Mouse (Mus musculus) brain, embryonic 14.5 days (tissue): Measurements from ENCODE around the gene Srrm2.

ENCODE experiments used
- CTCF ChIP-seq: fragments of 200-500 bp; IDR thresholded peaks from 2 replicates; pipeline ENCODE4 v1.5.1; 2012; ENCODE audit warnings: inconsistent platforms, mild to moderate bottlenecking, moderate library complexity, borderline replicate concordance; ENCODE audit not compliant: insufficient read depth, insufficient read length; ENCODE audit errors: extremely low read depth
- POLR2A ChIP-seq: fragments of 200-500 bp; IDR thresholded peaks from 2 replicates; pipeline ENCODE4 v1.6.1; 2012; ENCODE audit warnings: mild to moderate bottlenecking, inconsistent platforms, borderline replicate concordance; ENCODE audit not compliant: poor library complexity, insufficient read depth, insufficient read length, severe bottlenecking; ENCODE audit errors: extremely low read depth

DNA sequence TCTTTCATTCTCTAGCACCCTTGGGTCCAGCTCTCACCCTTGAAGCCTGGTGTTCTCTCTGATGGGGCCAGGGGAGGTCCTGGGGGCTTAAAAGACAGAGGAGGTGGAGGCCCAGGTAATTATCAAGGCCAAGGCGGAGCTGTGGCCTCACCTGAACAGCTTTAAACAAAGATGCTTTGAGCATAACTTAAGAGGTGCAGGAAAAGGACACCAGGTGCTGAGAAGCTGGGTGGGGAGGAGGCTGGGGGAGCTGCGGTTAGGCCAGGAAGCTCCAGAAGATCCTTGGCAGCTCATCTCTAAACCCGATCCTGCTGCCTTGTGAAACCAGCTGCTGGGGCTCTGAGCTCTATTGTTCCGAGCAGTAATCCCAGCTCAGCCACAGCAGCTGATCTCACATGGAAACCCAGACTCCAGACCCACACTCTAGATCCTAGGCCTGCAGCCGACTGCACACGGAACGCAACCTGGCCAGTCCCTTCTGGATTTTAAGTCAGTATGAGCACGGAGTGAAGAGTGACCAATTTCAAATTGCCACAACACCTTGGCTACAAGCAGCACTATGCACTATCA is 45.8 kb downstream of the Srrm2 start, which contains the start of gene Prss33:
- no peak for TF ChIP-seq CTCF
- no peak for TF ChIP-seq POLR2A
